Mouse (Mus musculus) embryonic fibroblast, embryonic 13.5 days (primary cell): Measurements from ENCODE around the gene Gdi2. TPM values are rescaled to one million over a fixed set of nuclear protein-coding genes. Genes with fewer than 3 reads are reported as not detected.
A peak's percentile ranks its signal among the peaks of the same experiment; 100 is the strongest.

ENCODE experiments used
- H3K27ac ChIP-seq: 2 replicates; pipeline ENCODE4 v1.5.1; 2012; ENCODE audit warnings: low read length, control low read depth, inconsistent platforms; ENCODE audit not compliant: insufficient read depth
- H3K4me1 ChIP-seq: 2 replicates; pipeline ENCODE4 v1.6.1; 2011; ENCODE audit warnings: low read length; ENCODE audit not compliant: control insufficient read depth, insufficient read depth
- H3K4me3 ChIP-seq: 2 replicates; pipeline ENCODE4 v1.5.1; 2011; ENCODE audit warnings: mild to moderate bottlenecking, control low read depth, low read length; ENCODE audit not compliant: insufficient read depth
- CTCF ChIP-seq: IDR thresholded peaks from 2 replicates; pipeline ENCODE4 v1.5.1; 2011; ENCODE audit warnings: mild to moderate bottlenecking, control low read depth, low read length, moderate library complexity, borderline replicate concordance; ENCODE audit not compliant: insufficient read depth
- POLR2A ChIP-seq: IDR thresholded peaks from 2 replicates; pipeline ENCODE4 v1.6.1; 2011; ENCODE audit warnings: low read depth, mild to moderate bottlenecking, control low read depth, low read length, moderate library complexity
- polyA plus RNA-seq: library from polyadenylated mRNA; stranded (reverse); fragments of >200 nt; gene quantifications from 2 replicates; pipeline ENCODE4 v1.2.4, GENCODE M21; 2011; ENCODE audit warnings: low read depth; ENCODE audit not compliant: missing spikeins, insufficient read length

The Gdi2 gene
- polyA plus RNA-seq, 1 experiment = 867 TPM

GRCm38 (mm10) chr13:3531692-3532320 lies 6.1 kb upstream of the Gdi2 start:
- no peak overlapping the region for H3K27ac ChIP-seq
- TF ChIP-seq POLR2A (no peak), CTCF (no peak)
- H3K4me1 ChIP-seq = no peaks in the 10 kb centered on the region
- H3K4me3 ChIP-seq = no peak overlapping the region

- Histone ChIP-seq H3K4me1 (no peaks in the 10 kb centered on the region), H3K4me3 (no peak overlapping the region), H3K27ac (no peak overlapping the region)
- no peak for TF ChIP-seq CTCF
- no peak for TF ChIP-seq POLR2A
Measured at GRCm38 (mm10) chr13:3532451-3532850, 5.4 kb upstream of the Gdi2 start.

- H3K4me3 ChIP-seq = no peak overlapping the region
- no peaks in the 10 kb centered on the region for H3K4me1 ChIP-seq
- no peak overlapping the region for H3K27ac ChIP-seq
- no peak for TF ChIP-seq CTCF
- TF ChIP-seq POLR2A = no peak
Measured at GRCm38 (mm10) chr13:3534146-3534545, 3.7 kb upstream of the Gdi2 start.

GRCm38 (mm10) chr13:3538223-3538968 lies 533 bp downstream of the Gdi2 start:
- H3K4me3 ChIP-seq = peak overlapping the region; percentile 93
- TF ChIP-seq CTCF (no peak), POLR2A (0 out of 2 replicates have a peak, but pooled peaks have one; percentile 44)

GRCm38 (mm10) chr13:3538969-3539562 lies 1.2 kb downstream of the Gdi2 start:
- no peak overlapping the region for H3K27ac ChIP-seq

More at GRCm38 (mm10) chr13:3538223-3538968, 533 bp downstream of the Gdi2 start:
- peaks cover 2% of the 10 kb centered on the region; the same call in 1 of the 2 replicates for H3K4me1 ChIP-seq
- H3K27ac ChIP-seq = peak overlapping the region; percentile 88

GRCm38 (mm10) chr13:3540166-3540565 lies 2.3 kb downstream of the Gdi2 start:
- H3K4me3 ChIP-seq = peak overlapping the region; percentile 93

More at GRCm38 (mm10) chr13:3538969-3539562, 1.2 kb downstream of the Gdi2 start:
- Histone ChIP-seq H3K4me3 (peak overlapping the region; percentile 93), H3K4me1 (peaks cover 2% of the 10 kb centered on the region; the same call in 1 of the 2 replicates)
- no peak for TF ChIP-seq CTCF
- no peak for TF ChIP-seq POLR2A

GRCm38 (mm10) chr13:3541159-3541782 lies 3.4 kb downstream of the Gdi2 start:
- TF ChIP-seq POLR2A (no peak), CTCF (no peak)
- peaks cover 10% of the 10 kb centered on the region for H3K4me1 ChIP-seq
- H3K27ac ChIP-seq = no peak overlapping the region; the same call in 1 of the 2 replicates
- peak overlapping the region; percentile 2; the same call in 1 of the 2 replicates for H3K4me3 ChIP-seq

More at GRCm38 (mm10) chr13:3540166-3540565, 2.3 kb downstream of the Gdi2 start:
- TF ChIP-seq POLR2A (no peak), CTCF (no peak)
- H3K4me1 ChIP-seq = peaks cover 5% of the 10 kb centered on the region
- no peak overlapping the region for H3K27ac ChIP-seq

- TF ChIP-seq POLR2A (no peak), CTCF (no peak)
- Histone ChIP-seq H3K27ac (no peak overlapping the region), H3K4me1 (peaks cover 10% of the 10 kb centered on the region), H3K4me3 (no peak overlapping the region)
Measured at GRCm38 (mm10) chr13:3544077-3544874, 6.4 kb downstream of the Gdi2 start.

GRCm38 (mm10) chr13:3544925-3545324 lies 7.1 kb downstream of the Gdi2 start:
- no peak overlapping the region for H3K27ac ChIP-seq
- no peak overlapping the region for H3K4me3 ChIP-seq
- TF ChIP-seq POLR2A = no peak
- no peak for TF ChIP-seq CTCF
- peaks cover 10% of the 10 kb centered on the region for H3K4me1 ChIP-seq

- peaks cover 8% of the 10 kb centered on the region for H3K4me1 ChIP-seq
- TF ChIP-seq CTCF = no peak
- no peak for TF ChIP-seq POLR2A
- H3K27ac ChIP-seq = no peak overlapping the region
- H3K4me3 ChIP-seq = no peak overlapping the region
Measured at GRCm38 (mm10) chr13:3547410-3547809, 9.5 kb downstream of the Gdi2 start.
